Mouse (Mus musculus) G1E (cell line): Measurements from ENCODE around the gene Efcab9. TPM values are rescaled to one million over a fixed set of nuclear protein-coding genes. Genes with fewer than 3 reads are reported as not detected.

ENCODE experiments used
- ATAC-seq: 2 replicates; pipeline ENCODE4 v1.8.0; 2016; ENCODE audit warnings: mild to moderate bottlenecking; ENCODE audit not compliant: insufficient number of reproducible peaks, poor library complexity, low FRiP score, severe bottlenecking; ENCODE audit errors: extremely low read depth
- DNase-seq: peaks from one replicate; pipeline ENCODE4 v3.0.0; 2012; ENCODE audit warnings: low spot score
- H3K27me3 ChIP-seq: 2 replicates; pipeline ENCODE4 v1.6.1; 2012; ENCODE audit warnings: mild to moderate bottlenecking, low read length, inconsistent platforms; ENCODE audit not compliant: insufficient read depth
- H3K36me3 ChIP-seq: replicated peaks from 2 replicates; pipeline ENCODE3; 2012; ENCODE audit warnings: mild to moderate bottlenecking, inconsistent platforms
- H3K4me1 ChIP-seq: 2 replicates; pipeline ENCODE4 v1.6.1; 2012; ENCODE audit warnings: low read depth, low read length, inconsistent platforms, mixed read lengths; ENCODE audit not compliant: insufficient read depth
- H3K4me3 ChIP-seq: 2 replicates; pipeline ENCODE4 v1.5.1; 2012; ENCODE audit warnings: low read depth, mild to moderate bottlenecking, inconsistent platforms, low read length, moderate library complexity, mixed read lengths
- H3K9me3 ChIP-seq: replicated peaks from 2 replicates; pipeline ENCODE4 v1.6.1; 2012; ENCODE audit warnings: inconsistent platforms
- CTCF ChIP-seq: IDR thresholded peaks from 2 replicates; pipeline ENCODE4 v1.5.1; 2012; ENCODE audit warnings: low read depth, low read length, inconsistent platforms, mixed read lengths
- GATA1 ChIP-seq: IDR thresholded peaks from 2 replicates; pipeline ENCODE4 v1.6.1; 2012; ENCODE audit warnings: borderline replicate concordance, low read length, inconsistent platforms, mixed read lengths
- GATA2 ChIP-seq: IDR thresholded peaks from 2 replicates; pipeline ENCODE4 v1.6.1; 2012; ENCODE audit warnings: low read depth, low read length, inconsistent platforms, borderline replicate concordance
- POLR2AphosphoS5 ChIP-seq: IDR thresholded peaks from 2 replicates; pipeline ENCODE4 v1.6.1; 2012; ENCODE audit warnings: low read depth, low read length, inconsistent platforms; ENCODE audit not compliant: insufficient replicate concordance
- TAL1 ChIP-seq: conservative IDR thresholded peaks from 2 replicates; pipeline ENCODE4 v1.6.1; 2012; ENCODE audit warnings: low read depth, low read length, inconsistent platforms, mixed read lengths
- polyA plus RNA-seq: library from polyadenylated mRNA; stranded (reverse); fragments of >175 nt; gene quantifications from 2 replicates; pipeline ENCODE4 v1.2.3, GENCODE M21; 2012
- total RNA-seq, 2 experiments: library from RNA; stranded (forward) in 1 of 2; stranded (reverse) in 1 of 2; fragments of 200-1000 nt in 1 of 2; fragments of >200 nt in 1 of 2; fragmentation: Nextera tagmentation in 1 of 2; gene quantifications; 2 replicates each; pipeline ENCODE4 v1.2.3; 2014 to 2017

Efcab9 gene
- total RNA-seq (2014; fragmentation: Nextera tagmentation) (1.4 and 4.6 TPM in 2 replicates), total RNA-seq (2017) (3.5 and 5.5 TPM in 2 replicates), polyA plus RNA-seq (0.12 TPM in 1 of 2 replicates, not detected in the other)

DNA sequence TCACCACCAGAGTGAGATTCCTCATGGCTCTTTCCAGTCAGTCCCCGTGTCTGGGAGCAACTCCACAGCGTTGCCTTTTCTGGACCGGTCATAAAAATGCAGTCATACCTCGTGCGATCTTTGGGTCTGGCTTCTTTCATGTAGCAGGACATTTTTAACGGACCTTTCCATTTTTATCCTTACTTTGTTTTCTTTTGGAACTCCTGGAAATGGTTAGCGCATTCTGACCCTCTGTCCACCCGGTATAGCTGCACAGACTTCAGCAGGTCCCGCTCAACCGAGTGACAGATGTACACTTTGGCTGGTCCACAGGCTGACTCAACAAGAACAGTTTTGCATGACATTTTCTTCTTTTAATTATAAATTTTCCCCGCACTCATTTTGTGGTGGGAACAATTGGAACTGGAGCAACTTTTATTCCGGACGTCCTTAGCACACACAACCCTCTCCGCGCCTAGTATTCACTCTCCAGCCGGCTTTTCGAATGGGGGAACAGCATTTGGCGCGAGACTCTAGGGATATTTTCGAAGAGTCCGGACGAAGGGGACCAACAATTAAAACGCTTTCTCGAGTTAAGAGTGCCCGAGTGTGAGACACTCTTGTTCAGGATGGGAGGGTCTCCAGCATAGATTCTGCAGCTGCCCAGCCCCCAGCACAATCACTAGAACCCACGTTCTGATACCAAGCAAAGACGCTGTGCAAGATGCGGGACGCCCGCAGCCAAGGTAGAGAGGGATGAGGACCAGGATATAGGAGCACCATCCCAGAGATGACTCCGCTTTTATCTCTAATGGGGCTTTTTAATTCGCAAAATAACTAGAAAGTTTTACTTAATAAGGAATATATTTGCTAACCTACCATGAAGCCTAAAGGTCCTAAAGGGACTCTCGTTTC, at the start of gene Efcab9:
Gene Efcab9 (minus strand): TSS at position 211 of the 894 bp plus-strand sequence.
- TF ChIP-seq CTCF: no peak
- no peak for TF ChIP-seq POLR2AphosphoS5
- no peak for TF ChIP-seq GATA2
- TF ChIP-seq GATA1: no peak
- no peak for TF ChIP-seq TAL1
- ATAC-seq (no peak), DNase-seq (no peak)
- H3K36me3 ChIP-seq: peaks cover 18% of the 10 kb centered on the region
- peak within 1 kb of the TSS; percentile 76 for H3K4me3 ChIP-seq
- H3K4me1 ChIP-seq: peaks cover 35% of the 10 kb centered on the region
- peaks cover 22% of the 10 kb centered on the region; the same call in 1 of the 2 replicates for H3K27me3 ChIP-seq
- H3K9me3 ChIP-seq: no peaks in the 10 kb centered on the region

DNA sequence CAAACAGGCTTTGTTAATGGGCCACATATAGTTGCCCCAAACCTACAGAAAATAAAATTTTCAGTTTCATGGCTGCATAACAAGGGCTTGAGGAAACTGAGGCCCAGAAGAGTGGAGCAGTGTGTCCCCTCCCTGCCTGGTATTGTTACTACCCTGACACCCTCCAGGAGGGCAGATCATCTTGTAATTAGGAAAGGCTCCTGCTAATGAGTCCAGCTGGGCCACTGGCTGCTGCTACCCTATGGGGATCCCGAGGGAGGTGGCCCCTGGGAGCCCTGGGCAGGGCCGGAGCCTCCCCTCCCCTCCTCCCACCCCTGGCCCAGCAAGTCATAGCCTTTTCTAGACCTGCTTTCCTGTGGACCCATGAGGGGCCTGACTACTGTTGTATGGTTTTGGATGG, 49.1 kb upstream of the Efcab9 start:
- Histone ChIP-seq H3K9me3 (no peaks in the 10 kb centered on the region), H3K4me1 (peaks cover 26% of the 10 kb centered on the region), H3K36me3 (peaks cover 62% of the 10 kb centered on the region), H3K27me3 (no peaks in the 10 kb centered on the region; the same call in 1 of the 2 replicates), H3K4me3 (no peak overlapping the region)
- DNase-seq (no peak), ATAC-seq (no peak)
- TF ChIP-seq POLR2AphosphoS5: no peak
- TF ChIP-seq TAL1: no peak
- TF ChIP-seq GATA1: no peak
- no peak for TF ChIP-seq CTCF
- no peak for TF ChIP-seq GATA2

DNA sequence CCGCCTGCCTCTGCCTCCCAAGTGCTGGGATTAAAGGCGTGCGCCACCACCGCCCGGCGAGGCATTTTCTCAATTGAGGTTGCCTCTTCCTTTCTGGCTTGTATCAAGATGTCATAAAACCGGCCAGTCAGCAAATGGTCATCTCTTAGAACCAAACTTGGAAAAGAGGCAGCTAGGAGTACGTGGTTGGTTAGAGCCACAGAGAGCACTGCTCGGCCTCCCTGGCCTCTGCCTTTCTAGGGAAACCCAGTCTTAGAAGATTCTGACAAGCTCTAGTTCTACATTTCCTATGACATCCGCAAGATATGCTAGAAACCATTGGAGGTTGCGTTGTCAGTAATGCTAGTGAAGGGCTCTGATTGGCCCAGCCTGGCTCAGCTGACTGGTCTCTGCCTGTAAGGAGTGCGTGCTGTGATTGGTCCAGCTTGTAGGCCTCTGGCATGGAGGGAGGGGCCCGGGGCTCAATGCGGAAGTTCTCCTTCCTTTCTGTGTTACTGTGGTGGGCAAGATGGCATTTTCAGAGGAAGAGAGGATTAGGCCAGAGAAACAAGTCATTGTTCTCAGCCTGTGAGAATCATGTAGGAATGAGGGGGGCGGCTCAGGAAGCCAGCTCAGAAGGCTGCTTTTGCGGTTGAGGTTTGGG, 48.5 kb upstream of the Efcab9 start:
- Histone ChIP-seq H3K36me3 (peaks cover 67% of the 10 kb centered on the region), H3K27me3 (no peaks in the 10 kb centered on the region; the same call in 1 of the 2 replicates), H3K4me3 (no peak overlapping the region), H3K9me3 (no peaks in the 10 kb centered on the region), H3K4me1 (peaks cover 20% of the 10 kb centered on the region)
- ATAC-seq: peak; percentile 68
- DNase-seq: peak; percentile 73
- no peak for TF ChIP-seq CTCF
- TF ChIP-seq GATA2: no peak

DNA sequence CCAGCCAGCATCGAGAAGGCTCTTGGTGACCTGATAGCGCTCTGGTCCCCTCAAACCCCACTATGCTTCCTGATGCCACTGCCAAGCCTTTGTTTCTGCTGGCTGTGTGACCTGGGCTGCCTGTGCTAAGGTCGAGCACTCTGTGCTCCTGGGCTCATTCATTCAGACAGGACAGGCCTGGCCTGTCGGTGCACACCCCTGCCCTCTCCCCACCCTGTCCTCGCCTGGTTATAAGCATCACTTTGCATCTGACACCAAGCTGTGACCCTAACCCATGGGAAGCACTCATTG, 44.8 kb upstream of the Efcab9 start:
- Histone ChIP-seq H3K4me1 (peaks cover 15% of the 10 kb centered on the region), H3K36me3 (peaks cover 69% of the 10 kb centered on the region), H3K27me3 (peaks cover 2% of the 10 kb centered on the region; the same call in 1 of the 2 replicates), H3K9me3 (no peaks in the 10 kb centered on the region), H3K4me3 (no peak overlapping the region)
- no peak for ATAC-seq
- no peak for DNase-seq
- TF ChIP-seq TAL1 (no peak), GATA1 (no peak), GATA2 (no peak), POLR2AphosphoS5 (no peak), CTCF (no peak)

DNA sequence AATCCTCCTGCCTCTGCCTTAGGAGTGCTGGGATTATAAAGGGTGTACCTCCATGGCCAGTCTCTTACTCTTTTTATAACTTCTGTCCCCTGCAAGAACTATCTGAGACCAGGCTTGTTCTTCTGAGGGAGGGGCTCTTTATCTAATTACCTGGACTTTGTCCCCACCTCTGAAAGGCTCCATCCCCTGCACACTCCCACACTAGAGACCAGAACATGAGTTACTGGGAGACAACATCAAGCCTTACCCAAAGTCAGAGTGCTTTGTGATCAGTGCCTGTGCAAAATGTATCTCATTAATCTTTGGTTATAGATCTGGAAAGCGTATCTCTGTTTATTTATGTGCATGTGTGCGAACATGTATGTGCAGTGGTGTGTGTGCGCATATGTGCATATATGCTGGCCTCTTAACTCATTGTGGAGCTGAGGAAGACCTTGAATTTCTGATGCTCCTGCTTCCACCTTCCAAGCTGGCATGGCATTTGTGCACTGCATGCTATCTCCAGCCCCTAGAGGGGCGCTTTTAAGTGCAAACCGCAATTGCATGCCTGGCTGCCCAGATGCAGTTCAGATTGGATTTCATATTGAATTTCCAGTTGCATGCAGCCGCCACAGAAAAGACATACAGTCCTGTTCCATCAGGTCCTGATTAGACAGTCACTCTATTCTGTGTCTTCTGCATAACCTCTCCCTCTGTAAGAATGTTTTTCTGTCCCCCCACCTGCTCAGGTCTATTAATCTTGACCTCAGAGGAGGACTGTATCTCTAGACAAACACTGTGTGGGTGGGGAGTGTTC, 44.3 kb upstream of the Efcab9 start:
- Histone ChIP-seq H3K36me3 (peaks cover 67% of the 10 kb centered on the region), H3K9me3 (no peaks in the 10 kb centered on the region), H3K27me3 (peaks cover 2% of the 10 kb centered on the region; the same call in 1 of the 2 replicates), H3K4me1 (peaks cover 13% of the 10 kb centered on the region), H3K4me3 (no peak overlapping the region)
- no peak for DNase-seq
- no peak for TF ChIP-seq TAL1
- TF ChIP-seq GATA1: no peak
- TF ChIP-seq CTCF: no peak
- TF ChIP-seq GATA2: no peak
- no peak for TF ChIP-seq POLR2AphosphoS5
- no peak for ATAC-seq
